Mouse (Mus musculus) embryonic facial prominence, embryonic 11.5 days (tissue): ENCODE measurements at regions not wholly inside any gene's neighbourhood (a gene's known extent, or its start where the extent isn't known, plus 50 kb on each side); places are given as distances from the start of the nearest gene placed in this dataset.
A peak's percentile ranks its signal among the peaks of the same experiment; 100 is the strongest.

Experiments used
- ATAC-seq: fragments of 200-750 bp; cut with Nextera tagmentation; replicated peaks from 2 replicates; pipeline ENCODE4 v1.8.0; 2017; ENCODE audit warnings: low read depth; ENCODE audit not compliant: insufficient number of reproducible peaks, low FRiP score, low TSS enrichment
- DNase-seq: peaks from one replicate; pipeline ENCODE4 v3.0.0-alpha.2; 2015; ENCODE audit warnings: low spot score
- H3K27ac ChIP-seq: fragments of 300-500 bp; sonication (generic); replicated peaks from 2 replicates; pipeline ENCODE4 v1.5.1; 2014; ENCODE audit warnings: mild to moderate bottlenecking, low read depth, low read length, control low read depth
- H3K27me3 ChIP-seq: fragments of 300-500 bp; sonication (generic); 2 replicates; pipeline ENCODE4 v1.6.1; 2014; ENCODE audit warnings: mild to moderate bottlenecking, low read length, moderate library complexity, mixed read lengths; ENCODE audit not compliant: control insufficient read depth, insufficient read depth
- H3K36me3 ChIP-seq: fragments of 300-500 bp; sonication (generic); replicated peaks from 2 replicates; pipeline ENCODE4 v1.6.1; 2014; ENCODE audit warnings: low read depth, mild to moderate bottlenecking, low read length, moderate library complexity, mixed read lengths; ENCODE audit not compliant: control insufficient read depth, insufficient read depth
- H3K4me1 ChIP-seq: fragments of 300-500 bp; sonication (generic); 2 replicates; pipeline ENCODE4 v1.6.1; 2014; ENCODE audit warnings: low read length, mixed read lengths; ENCODE audit not compliant: control insufficient read depth, insufficient read depth
- H3K4me2 ChIP-seq: fragments of 300-500 bp; sonication (generic); 2 replicates; pipeline ENCODE4 v1.6.1; 2014; ENCODE audit warnings: low read depth, mild to moderate bottlenecking, control low read depth, low read length, moderate library complexity
- H3K4me3 ChIP-seq: fragments of 300-500 bp; sonication (generic); 2 replicates; pipeline ENCODE4 v1.5.1; 2014; ENCODE audit warnings: low read depth, low read length, control low read depth
- H3K9ac ChIP-seq: fragments of 300-500 bp; sonication (generic); replicated peaks from 2 replicates; pipeline ENCODE4 v1.6.1; 2014; ENCODE audit warnings: mild to moderate bottlenecking, control low read depth, low read length
- H3K9me3 ChIP-seq: fragments of 300-500 bp; sonication (generic); replicated peaks from 2 replicates; pipeline ENCODE4 v1.6.1; 2016; ENCODE audit warnings: mild to moderate bottlenecking, low read length, inconsistent platforms, mixed read lengths; ENCODE audit not compliant: control insufficient read depth
- WGBS: fragments of 180-500 bp; shearing (Covaris S2); extraction: QIAGEN DNeasy Blood & Tissue Kit; methylation state at CpG from one replicate; pipeline ENCODE4 v1.1.7; 2014; 5-methylcytosine and 5-hydroxymethylcytosine counted together

DNA sequence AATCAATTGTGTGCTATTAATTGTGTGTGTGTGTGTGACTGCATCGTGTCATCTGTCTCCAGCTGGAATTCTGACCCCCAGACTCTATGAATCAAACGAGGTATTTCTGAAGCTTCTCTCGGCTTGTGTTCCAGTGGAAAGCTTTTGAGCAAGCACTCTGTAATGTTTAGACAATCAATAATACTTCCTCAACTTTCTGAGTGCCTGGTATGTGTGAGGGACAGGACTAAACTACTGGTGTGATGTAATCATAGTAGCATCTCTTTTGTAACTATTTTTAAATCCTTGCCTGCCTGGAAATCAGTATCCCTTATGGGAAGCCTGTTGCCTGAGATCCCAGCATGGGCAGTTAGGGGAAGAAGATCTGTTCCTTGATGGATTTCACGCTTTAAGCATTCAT is 62.4 kb upstream of the Slc44a3 start:
- 66% methylated on average over 4 of the region's 4 CpGs for WGBS

GRCm38 (mm10) chr3:121593598-121594117 is 61.5 kb upstream of the Slc44a3 start:
- Histone ChIP-seq H3K27me3 (no peaks in the 10 kb centered on the region), H3K4me1 (no peaks in the 10 kb centered on the region), H3K4me2 (no peak overlapping the region), H3K9me3 (no peaks in the 10 kb centered on the region), H3K4me3 (no peak overlapping the region), H3K9ac (no peak overlapping the region), H3K36me3 (no peaks in the 10 kb centered on the region), H3K27ac (no peak overlapping the region)
- ATAC-seq (no peak), DNase-seq (no peak)
- WGBS = 51% methylated on average over 8 of the region's 8 CpGs

More for the DNA sequence above, 62.4 kb upstream of the Slc44a3 start:
- Histone ChIP-seq H3K9me3 (no peaks in the 10 kb centered on the region), H3K36me3 (no peaks in the 10 kb centered on the region), H3K9ac (no peak overlapping the region), H3K4me3 (no peak overlapping the region), H3K4me2 (no peak overlapping the region), H3K4me1 (no peaks in the 10 kb centered on the region), H3K27ac (no peak overlapping the region), H3K27me3 (no peaks in the 10 kb centered on the region)
- no peak for ATAC-seq
- no peak for DNase-seq

- Histone ChIP-seq H3K27ac (no peak overlapping the region), H3K4me2 (no peak overlapping the region), H3K4me3 (no peak overlapping the region), H3K9ac (no peak overlapping the region), H3K4me1 (no peaks in the 10 kb centered on the region), H3K36me3 (no peaks in the 10 kb centered on the region), H3K9me3 (no peaks in the 10 kb centered on the region), H3K27me3 (no peaks in the 10 kb centered on the region)
- 82% methylated on average over 4 of the region's 4 CpGs for WGBS
- DNase-seq (no peak), ATAC-seq (no peak)
Observed at GRCm38 (mm10) chr3:121593143-121593542, 60.9 kb upstream of the Slc44a3 start.

- no peak overlapping the region for H3K4me3 ChIP-seq
- peak; percentile 25 for DNase-seq
- no peaks in the 10 kb centered on the region for H3K9me3 ChIP-seq
- ATAC-seq = peak; percentile 25; the same call in 1 of the 2 replicates
- H3K27ac ChIP-seq = peak overlapping the region; percentile 10
- H3K36me3 ChIP-seq = no peaks in the 10 kb centered on the region
- WGBS = 78% methylated on average over 9 of the region's 9 CpGs
- H3K27me3 ChIP-seq = no peaks in the 10 kb centered on the region
- H3K4me2 ChIP-seq = no peak overlapping the region
- no peak overlapping the region for H3K9ac ChIP-seq
- H3K4me1 ChIP-seq = peaks cover 2% of the 10 kb centered on the region; the same call in 1 of the 2 replicates
Observed at GRCm38 (mm10) chr3:121589494-121589885, 57.3 kb upstream of the Slc44a3 start.

- Histone ChIP-seq H3K4me1 (peaks cover 2% of the 10 kb centered on the region; the same call in 1 of the 2 replicates), H3K27ac (peak overlapping the region; percentile 54), H3K9ac (no peak overlapping the region), H3K27me3 (no peaks in the 10 kb centered on the region), H3K9me3 (no peaks in the 10 kb centered on the region), H3K4me2 (no peak overlapping the region), H3K36me3 (no peaks in the 10 kb centered on the region), H3K4me3 (no peak overlapping the region)
- DNase-seq (peak; percentile 92), ATAC-seq (peak; percentile 95)
- WGBS = 43% methylated on average over 14 of the region's 14 CpGs
Observed at GRCm38 (mm10) chr3:121588737-121589493, 56.7 kb upstream of the Slc44a3 start.

DNA sequence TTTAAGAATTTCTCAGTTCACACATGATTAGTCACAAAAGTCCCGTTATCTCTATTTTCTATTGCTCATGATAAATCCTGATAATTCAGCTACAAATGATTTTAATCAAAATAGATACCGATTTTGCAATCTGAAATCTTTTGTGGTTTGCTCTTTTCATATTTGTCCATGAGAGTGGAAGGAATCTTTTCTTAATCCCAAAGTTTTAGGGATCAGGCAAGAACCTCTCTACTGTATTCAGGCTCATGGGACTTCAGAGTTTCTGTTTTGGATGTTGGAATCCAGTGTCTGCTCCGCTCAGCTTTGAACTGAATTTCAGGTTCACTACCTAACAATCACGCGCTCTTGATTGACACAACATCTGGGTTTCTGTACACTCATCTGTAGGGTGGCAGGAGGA is 53.1 kb upstream of the Slc44a3 start:
- no peak overlapping the region for H3K4me2 ChIP-seq
- H3K4me3 ChIP-seq = no peak overlapping the region
- no peaks in the 10 kb centered on the region for H3K36me3 ChIP-seq
- ATAC-seq (no peak), DNase-seq (no peak)
- no peaks in the 10 kb centered on the region for H3K27me3 ChIP-seq
- H3K27ac ChIP-seq = no peak overlapping the region
- no peaks in the 10 kb centered on the region for H3K9me3 ChIP-seq
- no peak overlapping the region for H3K9ac ChIP-seq
- WGBS = 91% methylated on average over 5 of the region's 5 CpGs
- H3K4me1 ChIP-seq = peaks cover 2% of the 10 kb centered on the region; the same call in 1 of the 2 replicates

DNA sequence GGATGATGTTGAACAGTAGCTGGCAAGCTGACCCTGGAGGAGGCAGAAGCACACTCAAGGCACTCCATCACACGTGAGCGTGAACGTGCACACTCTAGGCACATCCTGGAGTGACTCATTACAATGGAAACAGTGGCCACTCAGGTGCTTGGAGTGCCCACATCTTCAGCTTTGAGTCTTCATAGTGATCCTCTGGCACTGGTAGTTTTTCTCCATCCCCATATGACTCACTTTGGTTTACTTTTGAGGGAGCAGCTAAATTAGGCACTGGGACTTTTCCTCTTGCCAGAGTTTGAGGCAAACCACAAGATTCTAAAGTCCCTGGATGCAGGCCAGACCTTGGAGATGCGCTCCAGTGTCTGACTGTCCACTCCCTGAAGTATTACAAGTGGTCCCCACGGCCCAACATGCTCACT is 52.5 kb upstream of the Slc44a3 start:
- no peak; the same call in 1 of the 2 replicates for ATAC-seq
- Histone ChIP-seq H3K4me3 (no peak overlapping the region), H3K36me3 (no peaks in the 10 kb centered on the region), H3K27me3 (no peaks in the 10 kb centered on the region), H3K9me3 (no peaks in the 10 kb centered on the region), H3K4me2 (no peak overlapping the region), H3K27ac (peak overlapping the region; percentile 52), H3K9ac (no peak overlapping the region), H3K4me1 (peaks cover 2% of the 10 kb centered on the region; the same call in 1 of the 2 replicates)
- WGBS = 79% methylated on average over 5 of the region's 5 CpGs
- DNase-seq = no peak

- H3K36me3 ChIP-seq = no peaks in the 10 kb centered on the region
- H3K27ac ChIP-seq = peak overlapping the region; percentile 52
- H3K4me3 ChIP-seq = no peak overlapping the region
- H3K9me3 ChIP-seq = no peaks in the 10 kb centered on the region
- ATAC-seq = no peak; the same call in 1 of the 2 replicates
- H3K4me2 ChIP-seq = no peak overlapping the region
- DNase-seq = peak; percentile 58
- H3K27me3 ChIP-seq = no peaks in the 10 kb centered on the region
- H3K4me1 ChIP-seq = peaks cover 2% of the 10 kb centered on the region; the same call in 1 of the 2 replicates
- H3K9ac ChIP-seq = no peak overlapping the region
Observed at GRCm38 (mm10) chr3:121584317-121584716, 52.1 kb upstream of the Slc44a3 start.
